Mouse (Mus musculus): Measurements from ENCODE around the gene Gdap1l1. TPM values are rescaled to one million over a fixed set of nuclear protein-coding genes. Genes with fewer than 3 reads are reported as not detected.

Gdap1l1 gene
- total and polyA plus RNA-seq, 2 experiments from 2014 or later, result 147 to 182 TPM

DNA sequence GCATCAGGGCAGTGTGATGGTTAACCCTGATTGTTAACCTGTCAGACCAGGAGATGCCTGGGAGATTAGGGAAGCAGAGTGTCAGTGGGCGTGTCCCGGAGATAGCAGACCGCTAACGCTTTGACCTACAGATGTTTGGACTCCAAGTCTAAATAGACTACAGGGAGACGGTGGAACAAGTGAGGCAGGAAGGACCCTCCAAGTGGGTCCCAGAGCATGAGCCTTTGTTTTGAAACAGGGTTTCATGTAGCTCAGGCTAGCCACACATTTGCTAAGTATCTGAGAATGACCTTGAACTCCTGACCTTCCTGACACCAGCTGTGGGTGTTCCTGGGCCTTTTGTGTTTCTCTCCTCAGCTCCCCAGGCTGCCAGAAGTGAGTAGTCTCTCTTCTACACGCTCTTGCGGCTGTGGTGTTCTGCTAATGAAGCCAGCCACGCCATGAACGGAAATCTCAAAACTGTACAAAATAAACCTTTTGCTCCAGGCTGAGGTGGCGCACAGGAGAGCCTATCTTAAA, 25.0 kb downstream of the Gdap1l1 start:
- H3K9ac ChIP-seq (replicated peaks; ENCODE audit: low read length, poor library complexity, severe bottlenecking), result no peak overlapping the region
- DNase-seq (ENCODE audit: low spot score), result no peak
- peaks cover 3% of the 10 kb centered on the region; the same call in 1 of the 2 replicates for H3K4me1 ChIP-seq (ENCODE audit: insufficient read depth, low read length)
- H3K4me2 ChIP-seq (ENCODE audit: low read depth, low read length, poor library complexity, severe bottlenecking), result no peak overlapping the region
- no peak for ATAC-seq (ENCODE audit: low FRiP score)
- WGBS, result 68% methylated on average over 10 of the region's 10 CpGs
- no peak overlapping the region for H3K27ac ChIP-seq (ENCODE audit: low read depth, low read length)
- no peaks in the 10 kb centered on the region for H3K9me3 ChIP-seq (ENCODE audit: low read length)
- peaks cover 15% of the 10 kb centered on the region for H3K36me3 ChIP-seq (ENCODE audit: insufficient read depth, low read length)
- no peak for TF ChIP-seq CTCF (IDR thresholded peaks at IDR 0.05)
- no peak overlapping the region for H3K4me3 ChIP-seq (ENCODE audit: low read depth, low read length)
- 0 out of 2 replicates have a peak, but pooled peaks cover 4% of the 10 kb centered on the region for H3K27me3 ChIP-seq (ENCODE audit: insufficient read depth, low read length)

DNA sequence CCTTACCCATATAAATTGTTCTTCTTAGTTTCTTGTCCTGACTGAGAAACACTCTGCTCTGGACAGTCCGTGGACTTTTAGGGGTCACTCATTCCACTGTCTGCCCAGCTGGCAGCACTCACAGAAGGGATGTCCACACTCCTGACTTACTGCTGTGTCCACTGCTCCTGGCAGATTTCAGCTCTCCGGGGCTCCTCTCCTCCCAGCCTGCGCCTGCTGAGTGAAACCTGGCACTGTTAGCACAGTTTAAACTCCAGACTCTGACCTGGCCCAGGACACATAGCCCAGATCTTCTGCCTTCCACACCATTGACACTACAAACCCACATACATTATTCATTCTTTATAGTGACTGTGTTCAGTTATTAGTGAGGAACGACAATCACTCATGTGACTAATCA, 25.7 kb downstream of the Gdap1l1 start:
- Histone ChIP-seq H3K4me3 (ENCODE audit: low read depth, low read length) (no peak overlapping the region), H3K27ac (ENCODE audit: low read depth, low read length) (no peak overlapping the region), H3K4me1 (ENCODE audit: insufficient read depth, low read length) (no peaks in the 10 kb centered on the region), H3K9ac (replicated peaks; ENCODE audit: low read length, poor library complexity, severe bottlenecking) (no peak overlapping the region), H3K36me3 (ENCODE audit: insufficient read depth, low read length) (peaks cover 19% of the 10 kb centered on the region), H3K9me3 (ENCODE audit: low read length) (no peaks in the 10 kb centered on the region), H3K27me3 (ENCODE audit: insufficient read depth, low read length) (no peaks in the 10 kb centered on the region), H3K4me2 (ENCODE audit: low read depth, low read length, poor library complexity, severe bottlenecking) (no peak overlapping the region)
- DNase-seq (ENCODE audit: low spot score) (no peak), ATAC-seq (ENCODE audit: low FRiP score) (no peak)
- 78% methylated on average over 4 of the region's 4 CpGs for WGBS
- TF ChIP-seq CTCF (IDR thresholded peaks at IDR 0.05), result no peak

DNA sequence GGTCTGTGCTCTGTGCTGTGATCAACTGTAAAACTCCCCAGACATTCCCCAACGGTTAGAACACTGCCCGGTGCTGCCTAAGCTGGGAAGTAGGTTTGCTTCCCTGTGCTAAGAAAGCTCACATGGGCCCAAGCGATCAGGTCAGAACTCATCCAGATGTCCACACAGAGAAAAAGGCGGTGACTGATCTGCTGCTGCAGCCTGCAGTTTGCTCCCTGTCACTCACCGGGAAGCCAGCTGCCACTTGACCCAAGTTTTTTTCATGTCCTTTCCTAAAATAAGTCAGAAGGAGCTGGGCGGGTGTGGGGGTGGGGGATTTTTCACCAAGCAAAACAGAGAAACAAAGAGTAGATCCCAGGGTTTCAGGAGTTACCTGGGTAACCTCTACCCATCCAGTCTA, 26.3 kb downstream of the Gdap1l1 start:
- Histone ChIP-seq H3K4me2 (ENCODE audit: low read depth, low read length, poor library complexity, severe bottlenecking) (no peak overlapping the region), H3K4me3 (ENCODE audit: low read depth, low read length) (no peak overlapping the region), H3K27me3 (ENCODE audit: insufficient read depth, low read length) (no peaks in the 10 kb centered on the region), H3K4me1 (ENCODE audit: insufficient read depth, low read length) (no peaks in the 10 kb centered on the region), H3K36me3 (ENCODE audit: insufficient read depth, low read length) (peaks cover 25% of the 10 kb centered on the region), H3K9me3 (ENCODE audit: low read length) (no peaks in the 10 kb centered on the region), H3K27ac (ENCODE audit: low read depth, low read length) (no peak overlapping the region), H3K9ac (replicated peaks; ENCODE audit: low read length, poor library complexity, severe bottlenecking) (no peak overlapping the region)
- ATAC-seq (ENCODE audit: low FRiP score), result no peak
- no peak for DNase-seq (ENCODE audit: low spot score)
- TF ChIP-seq CTCF (IDR thresholded peaks at IDR 0.05), result no peak
- WGBS, result 82% methylated on average over 6 of the region's 6 CpGs

DNA sequence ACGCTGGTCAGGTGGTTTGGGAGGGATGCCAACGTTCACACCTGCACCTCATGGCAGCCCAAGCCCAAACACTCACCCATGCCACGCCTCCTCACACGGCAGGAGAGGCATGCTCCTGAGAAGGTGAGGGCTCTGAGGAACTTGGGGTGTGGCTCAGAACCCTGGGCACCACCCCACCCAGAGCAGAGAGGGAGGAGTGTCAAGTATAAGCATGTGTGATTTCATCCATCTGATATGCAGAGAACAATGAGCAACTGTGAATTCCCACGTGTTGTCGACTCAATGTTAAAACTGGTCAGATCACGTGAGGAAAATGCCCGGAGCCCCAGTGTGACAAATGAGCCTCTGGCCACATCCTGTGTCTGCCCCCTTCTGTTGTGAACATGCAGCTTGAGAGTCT, 28.5 kb downstream of the Gdap1l1 start:
- TF ChIP-seq CTCF (IDR thresholded peaks at IDR 0.05), result no peak
- no peak overlapping the region for H3K9ac ChIP-seq (replicated peaks; ENCODE audit: low read length, poor library complexity, severe bottlenecking)
- no peak for ATAC-seq (ENCODE audit: low FRiP score)
- 0 out of 2 replicates have a peak, but pooled peaks cover 8% of the 10 kb centered on the region for H3K4me1 ChIP-seq (ENCODE audit: insufficient read depth, low read length)
- no peaks in the 10 kb centered on the region for H3K27me3 ChIP-seq (ENCODE audit: insufficient read depth, low read length)
- no peaks in the 10 kb centered on the region for H3K9me3 ChIP-seq (ENCODE audit: low read length)
- DNase-seq (ENCODE audit: low spot score), result no peak
- no peak overlapping the region for H3K4me2 ChIP-seq (ENCODE audit: low read depth, low read length, poor library complexity, severe bottlenecking)
- WGBS, result 85% methylated on average over 8 of the region's 8 CpGs
- peaks cover 29% of the 10 kb centered on the region for H3K36me3 ChIP-seq (ENCODE audit: insufficient read depth, low read length)
- H3K4me3 ChIP-seq (ENCODE audit: low read depth, low read length), result no peak overlapping the region
- H3K27ac ChIP-seq (ENCODE audit: low read depth, low read length), result no peak overlapping the region

DNA sequence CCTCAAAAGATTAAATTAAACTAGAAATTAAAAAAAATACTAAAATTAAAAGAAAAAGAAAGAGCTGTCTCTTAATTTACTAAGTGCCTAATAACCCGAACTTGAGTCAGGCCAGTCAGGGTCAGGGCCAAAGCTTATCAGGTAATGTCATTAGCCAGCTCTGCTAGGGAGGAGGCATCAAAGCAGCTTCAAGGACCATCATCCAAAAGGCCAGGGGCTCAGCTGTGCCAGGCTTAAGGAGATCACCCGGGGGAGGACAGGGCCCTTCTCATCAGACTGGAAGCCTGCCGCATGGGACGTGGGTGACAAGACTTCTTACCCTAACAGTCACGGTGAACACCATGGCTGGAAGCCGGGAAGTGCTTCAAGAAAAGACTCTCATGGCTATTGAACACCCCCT, 29.3 kb downstream of the Gdap1l1 start:
- DNase-seq (ENCODE audit: low spot score) (no peak), ATAC-seq (ENCODE audit: low FRiP score) (no peak)
- Histone ChIP-seq H3K36me3 (ENCODE audit: insufficient read depth, low read length) (peaks cover 29% of the 10 kb centered on the region), H3K4me1 (ENCODE audit: insufficient read depth, low read length) (0 out of 2 replicates have a peak, but pooled peaks cover 8% of the 10 kb centered on the region), H3K9ac (replicated peaks; ENCODE audit: low read length, poor library complexity, severe bottlenecking) (no peak overlapping the region), H3K4me2 (ENCODE audit: low read depth, low read length, poor library complexity, severe bottlenecking) (no peak overlapping the region), H3K27ac (ENCODE audit: low read depth, low read length) (no peak overlapping the region), H3K4me3 (ENCODE audit: low read depth, low read length) (no peak overlapping the region), H3K27me3 (ENCODE audit: insufficient read depth, low read length) (no peaks in the 10 kb centered on the region; the same call in 1 of the 2 replicates), H3K9me3 (ENCODE audit: low read length) (no peaks in the 10 kb centered on the region)
- no peak for TF ChIP-seq CTCF (IDR thresholded peaks at IDR 0.05)
- 95% methylated on average over 6 of the region's 6 CpGs for WGBS

DNA sequence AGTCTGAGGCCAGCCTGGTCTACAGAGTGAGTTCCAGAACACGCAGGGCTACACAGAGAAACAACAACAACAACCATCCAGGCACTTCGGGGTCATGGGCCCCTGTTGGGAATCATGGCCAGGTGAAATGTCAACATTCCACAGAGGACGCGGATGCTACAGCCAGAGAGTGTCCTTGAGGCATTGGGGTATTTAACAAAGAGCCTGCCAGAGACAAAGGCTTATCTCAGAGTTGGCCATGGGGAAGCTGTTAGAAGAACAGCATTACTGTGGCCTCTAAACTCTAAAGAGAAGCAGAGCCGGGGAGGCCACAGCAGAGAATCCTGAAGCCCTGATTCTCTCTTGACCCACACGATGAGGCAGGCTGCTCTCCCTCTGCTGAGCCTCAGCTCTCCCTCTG, 30.6 kb downstream of the Gdap1l1 start:
- no peak for TF ChIP-seq CTCF (IDR thresholded peaks at IDR 0.05)
- Histone ChIP-seq H3K9ac (replicated peaks; ENCODE audit: low read length, poor library complexity, severe bottlenecking) (no peak overlapping the region), H3K4me2 (ENCODE audit: low read depth, low read length, poor library complexity, severe bottlenecking) (no peak overlapping the region), H3K9me3 (ENCODE audit: low read length) (no peaks in the 10 kb centered on the region), H3K27ac (ENCODE audit: low read depth, low read length) (no peak overlapping the region), H3K36me3 (ENCODE audit: insufficient read depth, low read length) (peaks cover 29% of the 10 kb centered on the region), H3K4me3 (ENCODE audit: low read depth, low read length) (no peak overlapping the region), H3K4me1 (ENCODE audit: insufficient read depth, low read length) (0 out of 2 replicates have a peak, but pooled peaks cover 8% of the 10 kb centered on the region), H3K27me3 (ENCODE audit: insufficient read depth, low read length) (no peaks in the 10 kb centered on the region; the same call in 1 of the 2 replicates)
- 97% methylated on average over 6 of the region's 6 CpGs for WGBS
- DNase-seq (ENCODE audit: low spot score) (no peak), ATAC-seq (ENCODE audit: low FRiP score) (no peak)
